Mouse (Mus musculus) limb, embryonic 14.5 days (tissue): ENCODE measurements at regions not wholly inside any gene's neighbourhood (a gene's known extent, or its start where the extent isn't known, plus 50 kb on each side); places are given as distances from the start of the nearest gene placed in this dataset.

Source experiments
- ATAC-seq: fragments of 200-750 bp; cut with Nextera tagmentation; 2 replicates; pipeline ENCODE4 v1.8.0; 2017; ENCODE audit warnings: low read depth, moderate number of reproducible peaks, moderate TSS enrichment; ENCODE audit not compliant: low FRiP score
- DNase-seq: peaks from one replicate; pipeline ENCODE4 v3.0.0-alpha.2; 2015; ENCODE audit warnings: low spot score
- H3K27ac ChIP-seq: fragments of 300-500 bp; sonication (generic); replicated peaks from 2 replicates; pipeline ENCODE4 v1.5.1; 2014; ENCODE audit warnings: low read depth, mild to moderate bottlenecking, low read length, moderate library complexity, mixed read lengths
- H3K27me3 ChIP-seq: fragments of 300-500 bp; sonication (generic); 2 replicates; pipeline ENCODE4 v1.6.1; 2014; ENCODE audit warnings: low read length, mixed read lengths; ENCODE audit not compliant: control insufficient read depth, insufficient read depth
- H3K36me3 ChIP-seq: fragments of 300-500 bp; sonication (generic); 2 replicates; pipeline ENCODE4 v1.6.1; 2014; ENCODE audit warnings: mild to moderate bottlenecking, low read length, moderate library complexity, mixed read lengths; ENCODE audit not compliant: control insufficient read depth, insufficient read depth
- H3K4me1 ChIP-seq: fragments of 300-500 bp; sonication (generic); 2 replicates; pipeline ENCODE4 v1.6.1; 2014; ENCODE audit warnings: antibody characterized with exemption, low read length, mixed read lengths; ENCODE audit not compliant: control insufficient read depth, insufficient read depth
- H3K4me2 ChIP-seq: fragments of 300-500 bp; sonication (generic); replicated peaks from 2 replicates; pipeline ENCODE4 v1.6.1; 2014; ENCODE audit warnings: low read depth, mild to moderate bottlenecking, low read length, moderate library complexity; ENCODE audit not compliant: severe bottlenecking
- H3K4me3 ChIP-seq: fragments of 300-500 bp; sonication (generic); replicated peaks from 2 replicates; pipeline ENCODE4 v1.5.1; 2014; ENCODE audit warnings: low read length
- H3K9ac ChIP-seq: fragments of 300-500 bp; sonication (generic); 2 replicates; pipeline ENCODE4 v1.6.1; 2014; ENCODE audit warnings: mild to moderate bottlenecking, low read depth, low read length, moderate library complexity; ENCODE audit not compliant: severe bottlenecking
- H3K9me3 ChIP-seq: fragments of 300-500 bp; sonication (generic); 2 replicates; pipeline ENCODE4 v1.6.1; 2016; ENCODE audit warnings: low read length; ENCODE audit not compliant: control insufficient read depth
- POLR2A ChIP-seq: fragments of 200-500 bp; IDR thresholded peaks from 2 replicates; pipeline ENCODE4 v1.8.0; 2012; ENCODE audit warnings: inconsistent platforms, mild to moderate bottlenecking, moderate library complexity, borderline replicate concordance; ENCODE audit not compliant: insufficient read depth, insufficient read length; ENCODE audit errors: extremely low read depth
- WGBS: fragments of 180-500 bp; shearing (Covaris S2); extraction: QIAGEN DNeasy Blood & Tissue Kit; methylation state at CpG from one replicate; pipeline ENCODE4 v1.1.7; 2014; 5-methylcytosine and 5-hydroxymethylcytosine counted together

GRCm38 (mm10) chr13:116243272-116243784, 66.2 kb downstream of the Isl1 start:
- Histone ChIP-seq H3K36me3 (no peaks in the 10 kb centered on the region), H3K9ac (no peak overlapping the region), H3K4me2 (no peak overlapping the region), H3K27ac (no peak overlapping the region), H3K4me1 (no peaks in the 10 kb centered on the region), H3K9me3 (no peaks in the 10 kb centered on the region), H3K27me3 (no peaks in the 10 kb centered on the region), H3K4me3 (no peak overlapping the region)
- ATAC-seq = no peak
- DNase-seq = no peak
- WGBS = 87% methylated on average over 11 of the region's 11 CpGs
- no peak for TF ChIP-seq POLR2A

GRCm38 (mm10) chr13:116215101-116215500, 94.4 kb downstream of the Isl1 start:
- Histone ChIP-seq H3K4me1 (0 out of 2 replicates have a peak, but pooled peaks cover 2% of the 10 kb centered on the region), H3K36me3 (no peaks in the 10 kb centered on the region), H3K4me2 (no peak overlapping the region), H3K9ac (no peak overlapping the region), H3K27me3 (no peaks in the 10 kb centered on the region), H3K9me3 (no peaks in the 10 kb centered on the region), H3K27ac (no peak overlapping the region), H3K4me3 (no peak overlapping the region)
- no peak for TF ChIP-seq POLR2A
- ATAC-seq (no peak), DNase-seq (no peak)
- WGBS = 5% methylated on average over 3 of the region's 3 CpGs

GRCm38 (mm10) chr13:116213843-116214829, 95.4 kb downstream of the Isl1 start:
- no peaks in the 10 kb centered on the region for H3K27me3 ChIP-seq
- H3K4me2 ChIP-seq = no peak overlapping the region
- WGBS = 26% methylated on average over 6 of the region's 6 CpGs
- peak; percentile 68 for ATAC-seq
- H3K4me3 ChIP-seq = no peak overlapping the region
- DNase-seq = no peak
- no peaks in the 10 kb centered on the region for H3K36me3 ChIP-seq
- no peak overlapping the region for H3K9ac ChIP-seq
- 0 out of 2 replicates have a peak, but pooled peaks cover 2% of the 10 kb centered on the region for H3K4me1 ChIP-seq
- no peaks in the 10 kb centered on the region for H3K9me3 ChIP-seq
- TF ChIP-seq POLR2A = no peak
- no peak overlapping the region for H3K27ac ChIP-seq

- Histone ChIP-seq H3K36me3 (no peaks in the 10 kb centered on the region), H3K27me3 (no peaks in the 10 kb centered on the region), H3K9ac (peak overlapping the region; percentile 50), H3K4me1 (no peaks in the 10 kb centered on the region), H3K4me3 (peak overlapping the region; percentile 25), H3K9me3 (no peaks in the 10 kb centered on the region), H3K27ac (peak overlapping the region; percentile 56; the same call in 1 of the 2 replicates), H3K4me2 (peak overlapping the region; percentile 44)
- no peak for TF ChIP-seq POLR2A
- ATAC-seq (peak; percentile 90), DNase-seq (peak; percentile 52)
- WGBS = 2% methylated on average over 11 of the region's 11 CpGs
Measured at GRCm38 (mm10) chr13:116201177-116201920, 108.1 kb downstream of the Isl1 start.

- ATAC-seq (no peak), DNase-seq (no peak)
- Histone ChIP-seq H3K4me3 (no peak overlapping the region), H3K9me3 (no peaks in the 10 kb centered on the region), H3K27ac (no peak overlapping the region), H3K4me1 (no peaks in the 10 kb centered on the region), H3K9ac (no peak overlapping the region), H3K27me3 (no peaks in the 10 kb centered on the region), H3K4me2 (no peak overlapping the region), H3K36me3 (no peaks in the 10 kb centered on the region)
- no peak for TF ChIP-seq POLR2A
- whole genome bisulfite sequencing = 64% methylated on average over 7 of the region's 7 CpGs
Measured at GRCm38 (mm10) chr13:116187059-116187458, 122.4 kb downstream of the Isl1 start.
